Mouse (Mus musculus) myocyte (in vitro differentiated cells): Measurements from ENCODE around the gene Mylk. TPM values are rescaled to one million over a fixed set of nuclear protein-coding genes. Genes with fewer than 3 reads are reported as not detected.

ENCODE experiments used
- H3K27me3 ChIP-seq: one replicate; pipeline ENCODE4 v1.6.1; 2011; ENCODE audit not compliant: control insufficient read depth, insufficient read depth, insufficient read length
- H3K36me3 ChIP-seq: one replicate; pipeline ENCODE4 v1.6.1; 2011; ENCODE audit not compliant: control insufficient read depth, insufficient read depth
- H3K4me2 ChIP-seq: one replicate; pipeline ENCODE4 v1.6.1; 2011; ENCODE audit warnings: low read depth, control low read depth
- H3K4me3 ChIP-seq: one replicate; pipeline ENCODE4 v1.5.1; 2011; ENCODE audit warnings: mild to moderate bottlenecking, control low read depth, moderate library complexity
- H3K79me2 ChIP-seq: one replicate; pipeline ENCODE4 v1.6.1; 2011; ENCODE audit not compliant: control insufficient read depth, insufficient read depth
- H3ac ChIP-seq: one replicate; pipeline ENCODE4 v1.6.1; 2011; ENCODE audit not compliant: control insufficient read depth, insufficient read length
- CEBPB ChIP-seq: IDR thresholded peaks from 2 replicates; pipeline ENCODE4 v1.6.1; 2011; ENCODE audit warnings: mild to moderate bottlenecking, moderate library complexity; ENCODE audit not compliant: poor library complexity, insufficient read depth, severe bottlenecking
- E2F4 ChIP-seq: IDR thresholded peaks from one replicate; pipeline ENCODE4 v1.6.1; 2011; ENCODE audit warnings: mild to moderate bottlenecking, control low read depth, moderate library complexity; ENCODE audit not compliant: insufficient read depth
- MAX ChIP-seq: IDR thresholded peaks from one replicate; pipeline ENCODE4 v1.6.1; 2011; ENCODE audit warnings: low read depth, mild to moderate bottlenecking, control low read depth
- MYOD1 ChIP-seq, 3 experiments: IDR thresholded peaks; one replicate each; pipeline ENCODE4 v1.6.1; 2011; ENCODE audit warnings: control low read depth in 2 of 3, low read depth in 2 of 3, mild to moderate bottlenecking in 2 of 3, moderate library complexity in 1 of 3; ENCODE audit not compliant: insufficient read length in 2 of 3, control insufficient read depth in 1 of 3
- MYOG ChIP-seq, 3 experiments: IDR thresholded peaks; one replicate each; pipeline ENCODE4 v1.6.1; 2011; ENCODE audit warnings: control low read depth in 2 of 3, low read depth in 2 of 3, mild to moderate bottlenecking in 2 of 3; ENCODE audit not compliant: insufficient read length in 2 of 3, control insufficient read depth in 1 of 3, insufficient read depth in 1 of 3
- POLR2A ChIP-seq: IDR thresholded peaks from one replicate; pipeline ENCODE4 v1.6.1; 2011; ENCODE audit warnings: low read depth, mild to moderate bottlenecking, control low read depth, moderate library complexity; ENCODE audit not compliant: insufficient read length
- POLR2AphosphoS2 ChIP-seq: IDR thresholded peaks from one replicate; pipeline ENCODE4 v1.6.1; 2011; ENCODE audit warnings: low read depth, control low read depth; ENCODE audit not compliant: insufficient read length
- REST ChIP-seq: IDR thresholded peaks from one replicate; pipeline ENCODE4 v1.6.1; 2011; ENCODE audit warnings: mild to moderate bottlenecking, control low read depth, moderate library complexity; ENCODE audit not compliant: insufficient read depth, insufficient read length
- SRF ChIP-seq: IDR thresholded peaks from one replicate; pipeline ENCODE4 v1.6.1; 2011; ENCODE audit warnings: low read depth; ENCODE audit not compliant: control insufficient read depth, insufficient read length
- TCF12 ChIP-seq: IDR thresholded peaks from one replicate; pipeline ENCODE4 v1.6.1; 2011; ENCODE audit warnings: mild to moderate bottlenecking, control low read depth; ENCODE audit not compliant: poor library complexity, insufficient read depth, severe bottlenecking
- TCF3 ChIP-seq: IDR thresholded peaks from one replicate; pipeline ENCODE4 v1.6.1; 2011; ENCODE audit warnings: low read depth, control low read depth; ENCODE audit not compliant: insufficient read length
- USF1 ChIP-seq: IDR thresholded peaks from one replicate; pipeline ENCODE4 v1.6.1; 2011; ENCODE audit warnings: low read depth, mild to moderate bottlenecking, control low read depth, moderate library complexity
- polyA plus RNA-seq: library from polyadenylated mRNA; unstranded; fragments of >200 nt; fragmentation: generic; extraction: Trizol; gene quantifications from one replicate; pipeline ENCODE4 v1.2.1, GENCODE M21; 2012; ENCODE audit warnings: missing spikeins

The Mylk gene
- polyA plus RNA-seq, 1 experiment, result 2.1 TPM

- TF ChIP-seq CEBPB, result no peak
- TF ChIP-seq SRF, result no peak
- TF ChIP-seq POLR2AphosphoS2, result no peak
- TF ChIP-seq USF1, result no peak
- TF ChIP-seq E2F4, result no peak
- Histone ChIP-seq H3K4me3 (no peak overlapping the region), H3K4me2 (no peak overlapping the region), H3ac (no peak overlapping the region), H3K27me3 (no peaks in the 10 kb centered on the region), H3K79me2 (no peaks in the 10 kb centered on the region), H3K36me3 (no peaks in the 10 kb centered on the region)
Measured at GRCm38 (mm10) chr16:34767443-34767842, 22.4 kb downstream of the Mylk start.

- Histone ChIP-seq H3K79me2 (no peaks in the 10 kb centered on the region), H3K27me3 (no peaks in the 10 kb centered on the region), H3K4me3 (no peak overlapping the region), H3K4me2 (no peak overlapping the region), H3K36me3 (no peaks in the 10 kb centered on the region), H3ac (no peak overlapping the region)
- TF ChIP-seq POLR2AphosphoS2 (no peak), USF1 (no peak), MYOG (IDR thresholded peaks at IDR 0.05; ENCODE audit: control insufficient read depth in 1 of 3, insufficient read depth in 1 of 3, insufficient read length in 2 of 3, low read depth in 2 of 3) (no peak)
Measured at GRCm38 (mm10) chr16:34768436-34768835, 23.4 kb downstream of the Mylk start.

- H3K79me2 ChIP-seq, result no peaks in the 10 kb centered on the region
- peaks cover 5% of the 10 kb centered on the region for H3K27me3 ChIP-seq
- no peak overlapping the region for H3K4me3 ChIP-seq
- H3K4me2 ChIP-seq, result no peak overlapping the region
- no peak overlapping the region for H3ac ChIP-seq
- TF ChIP-seq MAX (no peak), POLR2AphosphoS2 (no peak), MYOG (IDR thresholded peaks at IDR 0.05; ENCODE audit: control insufficient read depth in 1 of 3, insufficient read depth in 1 of 3, insufficient read length in 2 of 3, low read depth in 2 of 3) (no peak), E2F4 (no peak), MYOD1 (IDR thresholded peaks at IDR 0.05; ENCODE audit: control insufficient read depth in 1 of 3, insufficient read length in 2 of 3, low read depth in 2 of 3) (no peak), TCF3 (no peak), TCF12 (no peak), POLR2A (no peak), SRF (no peak), CEBPB (no peak), USF1 (no peak), REST (no peak)
- H3K36me3 ChIP-seq, result no peaks in the 10 kb centered on the region
Measured at GRCm38 (mm10) chr16:34770127-34770526, 25.1 kb downstream of the Mylk start.

GRCm38 (mm10) chr16:34772445-34773032 is 27.5 kb downstream of the Mylk start:
- H3K27me3 ChIP-seq, result peaks cover 5% of the 10 kb centered on the region
- no peak overlapping the region for H3ac ChIP-seq
- H3K36me3 ChIP-seq, result no peaks in the 10 kb centered on the region
- H3K4me3 ChIP-seq, result no peak overlapping the region
- no peak overlapping the region for H3K4me2 ChIP-seq
- H3K79me2 ChIP-seq, result no peaks in the 10 kb centered on the region
- TF ChIP-seq SRF (no peak), USF1 (no peak), POLR2A (no peak), TCF12 (no peak)

- Histone ChIP-seq H3K27me3 (no peaks in the 10 kb centered on the region), H3ac (no peak overlapping the region)
Measured at GRCm38 (mm10) chr16:34782442-34782841, 37.4 kb downstream of the Mylk start.

GRCm38 (mm10) chr16:34783536-34783935 is 38.5 kb downstream of the Mylk start:
- no peak overlapping the region for H3ac ChIP-seq
- peak overlapping the region; percentile 72 for H3K4me2 ChIP-seq
- H3K36me3 ChIP-seq, result no peaks in the 10 kb centered on the region
- TF ChIP-seq MYOG (IDR thresholded peaks at IDR 0.05; ENCODE audit: control insufficient read depth in 1 of 3, insufficient read depth in 1 of 3, insufficient read length in 2 of 3, low read depth in 2 of 3), result no peak
- no peak for TF ChIP-seq TCF3
- no peak for TF ChIP-seq TCF12
- no peak for TF ChIP-seq E2F4
- TF ChIP-seq CEBPB, result no peak
- no peak for TF ChIP-seq POLR2A
- no peak for TF ChIP-seq MYOD1 (IDR thresholded peaks at IDR 0.05; ENCODE audit: control insufficient read depth in 1 of 3, insufficient read length in 2 of 3, low read depth in 2 of 3)
- no peak overlapping the region for H3K4me3 ChIP-seq
- H3K27me3 ChIP-seq, result no peaks in the 10 kb centered on the region
- no peaks in the 10 kb centered on the region for H3K79me2 ChIP-seq

More at GRCm38 (mm10) chr16:34782442-34782841, 37.4 kb downstream of the Mylk start:
- Histone ChIP-seq H3K79me2 (no peaks in the 10 kb centered on the region), H3K36me3 (no peaks in the 10 kb centered on the region), H3K4me2 (no peak overlapping the region), H3K4me3 (no peak overlapping the region)
- TF ChIP-seq E2F4 (no peak), MYOD1 (IDR thresholded peaks at IDR 0.05; ENCODE audit: control insufficient read depth in 1 of 3, insufficient read length in 2 of 3, low read depth in 2 of 3) (peak in 2 of 3 experiments; percentile 22 to 61)
